Mouse (Mus musculus) liver, embryonic 11.5 days (tissue): ENCODE results near the gene Abcd3. TPM values are rescaled to one million over a fixed set of nuclear protein-coding genes. Genes with fewer than 3 reads are reported as not detected.

Experiments used
- ATAC-seq: fragments of 200-750 bp; cut with Nextera tagmentation; replicated peaks from 2 replicates; pipeline ENCODE4 v1.8.0; 2017; ENCODE audit warnings: moderate number of reproducible peaks, mild to moderate bottlenecking, moderate TSS enrichment, moderate library complexity; ENCODE audit not compliant: low FRiP score
- DNase-seq: peaks from one replicate; pipeline ENCODE4 v3.0.0-alpha.2; 2017; ENCODE audit warnings: low spot score
- H3K27ac ChIP-seq: fragments of 300-500 bp; sonication (generic); 2 replicates; pipeline ENCODE4 v1.5.1; 2014; ENCODE audit warnings: mild to moderate bottlenecking, low read depth, low read length, control low read depth
- H3K27me3 ChIP-seq: fragments of 300-500 bp; sonication (generic); replicated peaks from 2 replicates; pipeline ENCODE4 v1.6.1; 2014; ENCODE audit warnings: low read length, mixed read lengths; ENCODE audit not compliant: control insufficient read depth, insufficient read depth
- H3K36me3 ChIP-seq: fragments of 300-500 bp; sonication (generic); 2 replicates; pipeline ENCODE4 v1.6.1; 2014; ENCODE audit warnings: mild to moderate bottlenecking, low read length, moderate library complexity, mixed read lengths; ENCODE audit not compliant: control insufficient read depth, insufficient read depth
- H3K4me1 ChIP-seq: fragments of 300-500 bp; sonication (generic); replicated peaks from 2 replicates; pipeline ENCODE4 v1.6.1; 2014; ENCODE audit warnings: low read length, mixed read lengths; ENCODE audit not compliant: control insufficient read depth, insufficient read depth
- H3K4me2 ChIP-seq: fragments of 300-500 bp; sonication (generic); 2 replicates; pipeline ENCODE4 v1.6.1; 2014; ENCODE audit warnings: mild to moderate bottlenecking, control low read depth, moderate library complexity
- H3K4me3 ChIP-seq: fragments of 300-500 bp; sonication (generic); 2 replicates; pipeline ENCODE4 v1.5.1; 2014; ENCODE audit warnings: low read depth, low read length, control low read depth
- H3K9ac ChIP-seq: fragments of 300-500 bp; sonication (generic); 2 replicates; pipeline ENCODE4 v1.6.1; 2014; ENCODE audit warnings: low read depth, low read length, control low read depth
- H3K9me3 ChIP-seq: fragments of 300-500 bp; sonication (generic); 2 replicates; pipeline ENCODE4 v1.6.1; 2016; ENCODE audit warnings: low read length, inconsistent platforms, mixed read lengths; ENCODE audit not compliant: control insufficient read depth
- WGBS: fragments of 180-500 bp; shearing (Covaris S2); extraction: QIAGEN DNeasy Blood & Tissue Kit; methylation state at CpG from one replicate; pipeline ENCODE4 v1.1.7; 2014; 5-methylcytosine and 5-hydroxymethylcytosine counted together
- polyA plus RNA-seq: library from polyadenylated mRNA; unstranded; fragments of >200 nt; fragmentation: Nextera tagmentation; extraction: Ambion mirVana; gene quantifications from 2 replicates; pipeline ENCODE4 v1.2.1, GENCODE M21; 2014

Gene Abcd3
- polyA plus RNA-seq, result 41.5 and 49.1 TPM in 2 replicates

DNA sequence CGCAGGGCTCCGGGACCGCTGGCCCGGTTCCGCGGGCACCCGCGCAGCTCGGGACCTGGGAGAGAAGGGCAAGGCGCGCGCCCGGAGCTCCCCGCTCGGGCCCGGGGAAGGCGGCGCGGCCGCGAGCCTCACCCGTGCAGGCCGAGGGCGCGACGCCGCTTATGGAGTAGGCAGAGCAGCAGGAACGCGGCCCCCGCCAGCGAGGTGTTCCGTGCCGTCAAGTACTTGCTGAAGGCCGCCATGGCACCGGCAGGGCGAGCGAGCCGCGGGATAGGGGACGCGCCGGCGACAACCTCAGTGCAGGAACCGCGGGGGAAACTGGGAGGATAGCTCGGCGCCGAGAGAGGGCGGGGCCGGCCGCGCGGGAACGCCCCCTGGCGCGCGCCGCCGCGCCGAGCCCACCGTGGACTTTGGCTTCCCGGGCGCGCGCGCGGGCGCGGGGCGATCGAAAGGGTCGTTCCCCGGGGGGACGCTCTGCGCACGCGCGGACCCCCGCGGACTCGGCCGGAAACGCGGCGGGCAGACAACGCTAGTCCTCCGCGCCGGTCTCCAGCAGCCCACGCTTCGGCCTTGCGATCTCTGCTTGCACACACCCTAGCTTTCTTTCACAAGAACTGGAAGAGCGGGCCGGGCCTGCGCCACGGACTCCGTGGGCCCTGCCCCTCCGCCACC lies at the start of gene Abcd3:
Gene Abcd3, minus strand, starts transcription at position 426 of the 672 bp plus-strand sequence.
- Histone ChIP-seq H3K4me1 (peaks cover 12% of the 10 kb centered on the region), H3K9me3 (no peaks in the 10 kb centered on the region), H3K4me2 (peak within 1 kb of the TSS; percentile 84), H3K36me3 (no peaks in the 10 kb centered on the region), H3K4me3 (peak within 1 kb of the TSS; percentile 81), H3K27ac (peak within 1 kb of the TSS; percentile 94), H3K27me3 (no peaks in the 10 kb centered on the region), H3K9ac (peak within 1 kb of the TSS; percentile 88)
- WGBS, result under 1% methylated on average over 82 of the region's 99 CpGs
- DNase-seq (peak; percentile 92), ATAC-seq (peak; percentile 91)

DNA sequence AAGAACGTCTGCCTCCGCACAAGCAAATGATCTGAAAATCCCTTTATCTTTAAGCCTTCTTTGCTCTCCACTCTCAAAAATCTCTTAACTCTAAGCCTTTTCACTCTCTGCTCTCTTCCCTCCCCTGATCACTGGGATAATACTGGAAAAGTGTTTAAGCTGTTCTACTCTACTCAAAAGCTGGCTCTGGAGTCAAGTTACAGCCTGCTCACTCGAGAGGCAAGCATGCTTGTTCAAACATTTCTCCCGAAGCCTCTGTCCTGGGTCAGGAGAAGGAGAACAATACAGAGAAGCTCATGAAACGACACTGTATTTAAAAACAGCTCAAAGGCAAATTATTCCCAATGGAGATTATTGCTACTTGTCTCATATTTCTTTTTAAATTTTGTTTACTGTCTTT lies 44.0 kb upstream of the Abcd3 start:
- Histone ChIP-seq H3K36me3 (no peaks in the 10 kb centered on the region), H3K4me2 (no peak overlapping the region), H3K27me3 (no peaks in the 10 kb centered on the region), H3K4me1 (peaks cover 6% of the 10 kb centered on the region; the same call in 1 of the 2 replicates), H3K27ac (no peak overlapping the region), H3K9ac (no peak overlapping the region), H3K4me3 (no peak overlapping the region), H3K9me3 (no peaks in the 10 kb centered on the region)
- WGBS, result 48% methylated on average over 5 of the region's 5 CpGs
- ATAC-seq (no peak), DNase-seq (no peak)

DNA sequence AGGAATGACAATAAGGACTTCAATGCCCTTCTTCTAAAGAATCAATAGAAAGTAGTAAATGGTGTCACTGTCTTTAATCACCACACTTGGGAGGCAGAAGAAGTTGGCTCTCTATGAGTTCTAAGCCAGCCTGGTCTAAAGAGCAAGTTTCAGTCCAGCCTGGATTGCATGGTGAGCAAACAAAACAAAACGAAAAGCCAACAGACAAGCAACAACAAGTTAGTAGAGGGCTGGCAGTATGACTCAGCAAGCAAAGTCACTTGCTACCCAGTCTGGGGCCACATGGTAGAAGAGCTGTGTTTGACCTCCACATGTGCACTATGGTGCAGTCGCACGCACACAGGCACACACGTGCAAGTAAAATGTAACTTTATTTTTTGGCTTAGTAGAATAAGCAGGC lies 41.0 kb upstream of the Abcd3 start:
- Histone ChIP-seq H3K36me3 (no peaks in the 10 kb centered on the region), H3K4me2 (no peak overlapping the region), H3K27ac (no peak overlapping the region), H3K9me3 (no peaks in the 10 kb centered on the region), H3K4me1 (peaks cover 9% of the 10 kb centered on the region; the same call in 1 of the 2 replicates), H3K4me3 (no peak overlapping the region), H3K9ac (no peak overlapping the region), H3K27me3 (no peaks in the 10 kb centered on the region)
- WGBS, result 86% methylated on average over 4 of the region's 4 CpGs
- DNase-seq, result no peak
- ATAC-seq, result no peak

DNA sequence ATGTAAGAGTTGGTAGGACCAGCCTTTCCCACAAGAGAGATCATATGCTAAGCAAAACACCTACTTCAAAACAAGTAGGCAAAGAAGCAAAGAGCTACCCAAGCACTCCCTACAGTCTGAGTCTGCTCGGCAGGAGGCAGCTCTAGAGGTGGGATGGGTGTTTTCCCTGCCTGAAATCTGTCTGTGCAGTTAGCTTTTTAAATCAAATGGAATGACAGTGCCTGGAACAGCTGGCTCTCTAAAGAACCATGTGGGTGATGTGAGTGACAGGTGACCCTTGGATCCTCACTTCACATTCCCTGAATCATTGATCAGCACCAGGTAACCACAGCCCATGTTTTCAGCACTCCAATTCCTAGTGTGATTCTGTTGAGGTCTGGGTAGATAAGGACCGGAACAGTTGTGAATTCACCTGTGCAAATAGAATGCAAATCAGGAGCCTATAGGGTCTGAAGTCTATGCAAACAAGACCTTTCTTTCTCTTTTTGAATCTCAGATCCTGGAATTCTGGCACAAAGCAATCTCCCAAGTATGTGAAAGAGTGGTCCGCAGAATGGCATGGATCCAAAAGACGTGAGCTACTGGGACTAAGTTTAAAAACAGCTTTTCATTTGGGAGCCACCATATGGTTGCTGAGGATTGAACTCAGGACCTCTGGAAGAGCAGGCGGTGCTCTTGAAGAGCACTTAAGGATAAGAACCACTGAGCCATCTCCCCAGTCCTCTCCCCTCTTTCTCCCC lies 38.8 kb upstream of the Abcd3 start:
- Histone ChIP-seq H3K36me3 (no peaks in the 10 kb centered on the region), H3K4me3 (no peak overlapping the region), H3K27me3 (no peaks in the 10 kb centered on the region), H3K27ac (peak overlapping the region; percentile 22; the same call in 1 of the 2 replicates), H3K9me3 (no peaks in the 10 kb centered on the region), H3K9ac (no peak overlapping the region), H3K4me1 (peaks cover 9% of the 10 kb centered on the region; the same call in 1 of the 2 replicates), H3K4me2 (no peak overlapping the region)
- ATAC-seq, result peak; percentile 24; the same call in 1 of the 2 replicates
- WGBS, result 68% methylated on average over 5 of the region's 5 CpGs
- no peak for DNase-seq

DNA sequence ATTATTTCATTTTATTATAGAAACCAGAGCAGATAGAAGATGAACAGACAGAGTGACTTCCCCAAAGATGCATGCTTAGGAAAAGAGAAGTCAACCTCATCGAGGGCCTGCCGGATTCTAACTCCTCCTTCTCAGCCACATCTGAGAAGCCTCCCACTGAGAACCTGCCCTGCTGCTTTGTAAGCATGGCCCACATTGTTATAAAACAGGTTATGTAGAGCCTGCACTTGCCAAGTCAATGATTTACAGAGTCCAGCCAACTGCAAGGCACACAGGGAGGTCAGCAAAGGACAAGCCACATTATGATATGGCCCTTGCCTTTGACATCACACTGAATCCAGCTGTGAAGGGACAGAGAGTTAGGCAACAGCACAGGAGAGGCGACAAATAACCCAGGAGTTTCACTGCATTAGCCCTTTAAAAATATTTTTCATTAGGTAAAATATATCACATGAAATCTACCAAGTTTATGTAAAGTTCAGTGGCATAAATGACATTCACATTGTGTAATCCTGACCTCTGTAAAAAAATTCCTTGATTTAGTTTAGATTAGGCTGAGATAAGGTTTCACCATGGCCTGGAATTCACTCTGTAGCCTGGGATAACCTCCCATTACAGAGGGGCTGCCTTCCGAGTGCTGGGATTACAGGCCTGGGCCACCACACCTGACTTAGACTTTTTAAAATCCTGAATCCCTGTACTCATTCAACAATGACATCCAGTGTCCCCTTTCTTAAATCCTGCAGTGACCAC lies 37.1 kb upstream of the Abcd3 start:
- peak overlapping the region; percentile 43 for H3K27ac ChIP-seq
- 0 out of 2 replicates have a peak, but pooled peaks cover 3% of the 10 kb centered on the region for H3K4me1 ChIP-seq
- whole genome bisulfite sequencing, result 52% methylated on average over 4 of the region's 4 CpGs
- no peak for DNase-seq
- ATAC-seq, result peak; percentile 77
- no peak overlapping the region for H3K4me2 ChIP-seq
- no peaks in the 10 kb centered on the region for H3K9me3 ChIP-seq
- H3K36me3 ChIP-seq, result no peaks in the 10 kb centered on the region
- no peak overlapping the region for H3K4me3 ChIP-seq
- H3K9ac ChIP-seq, result no peak overlapping the region
- no peaks in the 10 kb centered on the region for H3K27me3 ChIP-seq

DNA sequence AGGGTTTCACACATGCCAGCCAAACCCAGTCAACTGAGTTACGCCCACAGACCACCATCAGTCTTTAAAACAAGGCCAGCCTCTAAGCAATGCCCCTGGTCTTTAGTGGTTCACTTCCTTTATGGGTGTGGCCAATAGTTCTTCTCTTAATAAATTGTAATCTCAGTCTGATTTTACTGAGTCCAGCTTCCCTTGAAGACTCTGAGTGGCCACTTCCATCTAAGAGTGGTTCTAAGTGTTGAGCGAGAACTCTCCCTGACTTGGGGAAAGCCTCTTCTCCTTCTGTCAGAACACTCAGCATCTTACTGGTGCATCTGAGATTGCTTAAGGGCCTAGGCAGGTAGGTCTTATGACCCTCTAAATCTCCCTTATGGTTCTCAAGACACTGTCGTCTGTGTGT lies 35.9 kb upstream of the Abcd3 start:
- Histone ChIP-seq H3K4me3 (no peak overlapping the region), H3K4me1 (0 out of 2 replicates have a peak, but pooled peaks cover 3% of the 10 kb centered on the region), H3K27me3 (no peaks in the 10 kb centered on the region), H3K36me3 (no peaks in the 10 kb centered on the region), H3K9me3 (no peaks in the 10 kb centered on the region), H3K27ac (no peak overlapping the region), H3K4me2 (no peak overlapping the region), H3K9ac (no peak overlapping the region)
- WGBS, result 80% methylated on average over 3 of the region's 3 CpGs
- DNase-seq, result no peak
- no peak for ATAC-seq

DNA sequence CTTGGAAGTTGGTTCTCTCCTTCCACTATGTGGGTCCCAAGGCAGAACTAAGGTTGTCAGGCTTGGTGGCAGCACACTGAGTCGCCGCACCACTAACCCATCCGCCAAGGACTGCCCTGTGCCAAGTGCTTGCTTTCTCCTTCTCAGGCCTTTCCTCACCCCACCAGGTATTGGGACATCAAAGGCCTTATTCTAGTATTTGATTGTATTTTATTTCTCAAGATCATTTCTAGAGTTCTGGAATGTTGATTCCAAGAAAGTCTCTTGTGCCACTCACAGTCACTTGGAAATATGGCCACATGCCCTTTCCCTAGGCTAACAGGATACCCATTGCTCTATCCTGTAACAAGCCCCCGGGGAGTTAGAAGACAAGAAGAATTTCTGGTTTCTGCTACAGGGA lies 35.3 kb upstream of the Abcd3 start:
- Histone ChIP-seq H3K36me3 (no peaks in the 10 kb centered on the region), H3K4me1 (0 out of 2 replicates have a peak, but pooled peaks cover 3% of the 10 kb centered on the region), H3K4me2 (no peak overlapping the region), H3K9ac (no peak overlapping the region), H3K27me3 (no peaks in the 10 kb centered on the region), H3K9me3 (no peaks in the 10 kb centered on the region), H3K27ac (no peak overlapping the region), H3K4me3 (no peak overlapping the region)
- DNase-seq (no peak), ATAC-seq (no peak)
- 94% methylated on average over 4 of the region's 4 CpGs for WGBS

DNA sequence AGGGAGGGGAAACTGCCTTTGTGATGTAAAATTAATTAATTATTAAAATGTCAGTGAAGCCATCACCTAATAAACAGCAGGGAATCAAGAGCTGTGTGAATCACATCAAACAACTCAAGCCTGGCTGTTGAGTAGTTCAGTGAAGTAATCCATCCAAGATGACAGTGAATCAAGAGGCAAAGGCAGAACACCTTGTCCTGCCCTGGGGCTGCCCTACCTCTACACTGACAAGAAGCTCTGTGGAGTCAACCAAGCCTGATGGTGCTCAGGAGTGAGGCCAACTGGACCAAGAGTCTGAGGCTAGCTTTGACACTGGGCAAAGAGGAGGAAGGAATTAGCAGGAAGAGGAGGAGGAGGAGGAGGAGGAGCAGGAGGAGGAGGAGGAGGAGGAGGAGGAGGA lies 32.2 kb upstream of the Abcd3 start:
- H3K9me3 ChIP-seq, result no peaks in the 10 kb centered on the region
- H3K27ac ChIP-seq, result no peak overlapping the region
- no peaks in the 10 kb centered on the region for H3K4me1 ChIP-seq
- no peak overlapping the region for H3K9ac ChIP-seq
- no peak for DNase-seq
- H3K27me3 ChIP-seq, result no peaks in the 10 kb centered on the region
- H3K36me3 ChIP-seq, result no peaks in the 10 kb centered on the region
- H3K4me2 ChIP-seq, result no peak overlapping the region
- no peak overlapping the region for H3K4me3 ChIP-seq
- ATAC-seq, result no peak
